Mouse (Mus musculus) induced T-regulatory cell, adult 2 months (primary cell): ENCODE measurements around the gene St7.

ENCODE experiments used
- DNase-seq: peaks from one replicate; pipeline ENCODE4 v3.0.0-alpha.2; 2012; ENCODE audit warnings: low read depth

The St7 gene

DNA sequence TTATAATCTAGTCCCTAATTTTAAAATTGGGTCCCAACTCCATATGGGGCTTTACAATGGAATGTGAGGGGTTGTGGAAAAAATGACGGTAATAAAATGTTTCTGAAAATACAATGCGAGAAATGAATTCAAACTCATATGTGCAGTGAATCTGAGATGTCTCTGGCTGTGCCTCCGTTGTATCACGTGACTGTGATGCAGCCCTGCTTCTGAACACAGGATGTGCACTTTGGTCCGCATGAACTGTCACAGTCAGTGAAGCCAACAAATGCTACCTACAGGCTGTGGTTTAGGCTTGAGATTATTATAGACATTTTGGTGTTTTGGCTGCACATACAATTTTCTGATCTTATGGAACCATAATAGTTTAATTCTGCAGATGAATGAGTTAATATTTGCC is 256.4 kb downstream of the St7 start:
- no peak for DNase-seq

GRCm38 (mm10) chr6:17951779-17952178 is 259.0 kb downstream of the St7 start:
- no peak for DNase-seq

- no peak for DNase-seq
Measured at GRCm38 (mm10) chr6:17963455-17963854, 270.7 kb downstream of the St7 start.

DNA sequence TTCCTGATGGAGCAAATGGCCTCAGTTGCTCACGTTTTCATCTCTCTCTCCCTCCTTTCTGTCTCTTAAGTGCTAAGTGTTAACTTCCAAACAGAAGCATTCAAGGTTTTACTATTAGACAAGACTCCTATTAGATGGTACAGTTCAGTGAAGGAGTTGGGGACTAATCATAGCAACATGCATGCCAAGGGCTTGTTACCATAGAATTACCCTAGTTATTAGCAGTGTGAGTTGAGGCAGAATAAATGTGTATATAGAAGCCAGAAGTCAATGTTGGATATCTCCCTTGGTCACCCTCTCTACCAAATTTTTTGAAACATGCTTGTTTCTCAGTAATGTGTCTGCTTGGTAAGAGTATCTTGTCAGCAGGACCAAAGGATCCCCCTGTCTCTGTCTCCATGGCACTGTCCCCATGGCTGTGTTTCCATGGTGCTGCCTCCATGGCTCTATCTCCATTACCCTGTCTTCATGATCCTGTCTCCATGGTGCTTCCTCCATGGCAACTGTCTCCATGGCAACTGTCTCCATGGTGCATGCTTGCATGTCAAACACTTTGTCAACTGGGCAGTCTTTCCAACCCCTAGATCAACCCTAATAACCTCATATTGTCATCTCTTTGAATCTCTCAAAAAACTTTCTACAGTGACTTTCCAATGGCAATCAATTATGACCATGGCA is 275.9 kb downstream of the St7 start:
- DNase-seq = no peak

DNA sequence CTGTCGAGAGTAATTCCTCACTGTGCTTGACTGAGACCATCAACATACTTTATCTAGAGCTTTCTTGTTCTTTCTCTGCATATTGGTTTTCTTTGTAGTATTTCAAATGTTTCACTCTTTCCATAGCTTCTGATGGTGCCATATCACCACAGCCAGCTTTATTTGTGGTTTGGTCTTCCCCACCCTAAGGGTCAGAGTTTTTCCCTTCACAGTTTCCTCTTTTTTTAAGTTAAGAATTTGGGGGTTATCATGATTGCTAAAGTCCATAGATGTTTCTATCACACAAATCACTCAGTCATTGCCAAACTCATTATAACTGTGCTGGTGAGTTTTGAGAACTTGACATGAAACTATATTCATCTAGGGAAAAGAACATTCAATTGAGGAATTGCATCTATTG is 277.1 kb downstream of the St7 start:
- no peak for DNase-seq

DNA sequence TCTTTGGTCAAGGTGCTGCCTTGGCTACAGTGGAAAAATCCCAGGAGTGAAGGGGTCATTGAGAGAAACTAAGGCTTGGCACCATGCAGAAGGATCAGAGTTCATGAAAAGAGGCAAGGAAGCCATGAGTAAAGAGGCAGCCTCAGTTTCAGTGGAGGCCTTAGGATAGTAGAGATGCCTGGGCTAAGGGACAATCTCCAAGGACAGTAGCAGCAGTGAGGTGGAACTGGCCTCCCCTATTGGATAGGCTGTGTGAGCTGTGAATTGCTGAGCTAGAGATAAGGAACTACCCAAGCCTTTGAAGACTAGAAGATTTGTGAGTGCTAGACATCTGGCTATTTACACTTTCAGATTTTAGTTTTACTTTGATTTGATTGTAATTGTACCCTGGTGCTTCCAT is 278.7 kb downstream of the St7 start:
- DNase-seq = no peak

DNA sequence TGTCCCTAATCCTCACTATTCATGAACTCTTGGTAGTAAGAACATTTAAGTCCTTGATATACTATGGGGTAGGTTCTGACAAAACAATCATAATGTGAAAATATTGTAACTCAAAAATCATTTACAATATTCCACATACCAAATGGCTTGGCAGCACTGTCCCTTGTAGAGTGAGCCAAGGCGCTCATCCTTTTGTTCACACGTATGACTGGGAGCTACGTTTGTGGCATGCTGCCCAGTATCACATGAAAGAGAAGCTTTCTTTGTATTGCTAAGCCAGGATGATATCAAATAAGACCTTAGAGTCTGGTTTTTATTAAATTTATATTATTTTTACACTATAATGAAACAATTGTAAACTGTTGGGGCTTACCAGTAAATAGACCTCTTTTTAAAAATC is 281.7 kb downstream of the St7 start:
- DNase-seq = no peak

DNA sequence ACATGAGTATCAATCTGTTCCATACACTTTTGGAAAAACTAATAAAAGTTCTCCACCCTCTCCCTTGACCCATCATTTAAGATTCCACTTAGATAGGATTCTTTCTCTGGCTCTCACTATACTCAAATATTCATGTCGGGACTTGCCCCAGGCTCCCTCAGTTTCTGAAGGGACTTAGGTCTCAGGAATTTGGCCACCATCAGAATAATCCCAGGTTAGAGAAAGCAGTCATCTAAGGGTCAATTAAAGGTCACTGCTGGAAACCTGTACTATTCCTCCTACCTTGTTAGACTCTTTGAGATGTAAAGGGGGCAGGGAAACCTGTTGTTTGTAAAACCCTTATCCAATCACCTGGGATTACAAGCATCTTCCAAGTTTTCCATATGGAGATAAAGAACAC is 284.4 kb downstream of the St7 start:
- DNase-seq = no peak

DNA sequence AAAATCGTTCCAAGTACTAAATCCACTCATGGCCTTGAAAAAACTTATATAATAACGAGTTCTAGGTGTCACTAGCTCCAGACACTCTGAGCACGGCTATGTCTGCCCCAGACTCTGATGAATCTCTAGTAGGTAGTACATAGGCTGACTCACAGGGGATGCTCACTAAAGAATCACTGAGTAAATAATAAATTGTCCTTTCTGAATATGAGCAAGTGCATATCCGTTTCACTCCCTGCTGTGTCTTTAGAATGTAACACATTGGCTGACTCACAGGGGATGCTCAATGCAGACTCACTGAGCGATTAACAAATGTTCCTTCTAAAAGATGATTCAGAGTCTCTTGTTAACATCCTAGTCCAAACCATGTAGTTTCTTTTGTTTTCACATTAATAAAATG is 285.6 kb downstream of the St7 start:
- no peak for DNase-seq

DNA sequence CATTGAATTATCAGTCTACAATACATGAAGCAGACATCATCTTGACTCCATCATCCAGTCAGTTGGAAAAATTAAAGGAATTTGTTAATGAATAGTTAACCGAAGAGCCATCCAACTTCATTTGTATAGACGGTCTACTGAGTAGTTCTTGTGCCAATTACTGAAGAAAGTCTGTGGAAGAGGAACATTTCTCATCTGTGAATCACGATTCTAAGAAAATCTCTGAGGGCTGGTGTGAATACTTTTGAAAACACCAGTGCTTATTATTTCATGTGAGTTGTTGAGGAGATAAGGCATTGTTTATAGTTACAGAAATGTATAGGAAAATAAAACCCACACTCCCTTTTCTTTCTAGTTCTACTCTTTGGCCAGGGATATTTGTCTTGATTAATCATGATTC is 286.1 kb downstream of the St7 start:
- DNase-seq = no peak

GRCm38 (mm10) chr6:17979361-17979760 is 286.6 kb downstream of the St7 start:
- no peak for DNase-seq

- no peak for DNase-seq
Measured at GRCm38 (mm10) chr6:17990173-17991028, 297.7 kb downstream of the St7 start.

GRCm38 (mm10) chr6:17991625-17992024 is 298.9 kb downstream of the St7 start:
- no peak for DNase-seq
